Comparison of ENCODE assay signal across 18 mouse cellular contexts in genomic region chr10:80775731-80776130, GRCm38 (mm10). TPM values are rescaled to one million over a fixed set of nuclear protein-coding genes. Genes with fewer than 3 reads are reported as not detected.
A peak's percentile ranks its signal among the peaks of the same experiment; 100 is the strongest.
DNase-seq lines count a peak whose midpoint lies in the region; ATAC-seq and TF ChIP-seq lines count a peak whose summit lies in the region.
"Had no signal": no experiment of that assay in that cellular context is flagged by ENCODE, and none has a peak within 500 bp of the region (broad histone marks: within the 10 kb centered on the region; RNA-seq: fewer than 3 reads in every experiment).

No protein-coding gene starts in this region.

- peak; percentile 70 for DNase-seq in gastrocnemius, adult 2 months
- no peak for DNase-seq in gastrocnemius, postnatal 4 days (ENCODE audit: low spot score in 2 of 2)
- DNase-seq in heart, postnatal 14 days: no peak
- DNase-seq in cerebellum, adult 9-11 months: peak; percentile 90
- DNase-seq in stomach, postnatal 0 days (ENCODE audit: low spot score): no peak
- DNase-seq in forebrain, embryonic 14.5 days (ENCODE audit: low spot score): no peak
- DNase-seq in midbrain, embryonic 14.5 days: no peak
- DNase-seq: kidney, adult 8-10 months; kidney, postnatal 36 days; liver, embryonic 13.5 days; lung, postnatal 10 days; right cerebral cortex, postnatal 4 days; thymus, postnatal 14 days had no signal

- H3K4me1 ChIP-seq in heart, embryonic 16.5 days (ENCODE audit: control insufficient read depth, insufficient read depth, low read length): peaks cover 35% of the 10 kb centered on the region
- H3K4me1 ChIP-seq in stomach, postnatal 0 days (replicated peaks; ENCODE audit: control insufficient read depth, insufficient read depth): peaks cover 3% of the 10 kb centered on the region; the same call in 1 of the 2 replicates
- H3K4me1 ChIP-seq in forebrain, embryonic 14.5 days (ENCODE audit: control insufficient read depth, insufficient read depth, low read length): no peaks in the 10 kb centered on the region
- no peaks in the 10 kb centered on the region for H3K4me1 ChIP-seq in midbrain, embryonic 14.5 days (ENCODE audit: control insufficient read depth, insufficient read depth, low read length)
- H3K4me1 ChIP-seq: forebrain, embryonic 12.5 days; neural tube, embryonic 13.5 days had no signal

- no peak overlapping the region for H3K4me3 ChIP-seq in gastrocnemius, adult 2 months
- no peak overlapping the region for H3K4me3 ChIP-seq in heart, embryonic 16.5 days (ENCODE audit: low read length)
- no peak overlapping the region for H3K4me3 ChIP-seq in stomach, postnatal 0 days (ENCODE audit: low read depth, low read length)
- no peak overlapping the region for H3K4me3 ChIP-seq in forebrain, embryonic 14.5 days (ENCODE audit: low read depth, low read length)
- no peak overlapping the region for H3K4me3 ChIP-seq in midbrain, embryonic 14.5 days (replicated peaks; ENCODE audit: low read depth, low read length)
- H3K4me3 ChIP-seq: embryonic facial prominence, embryonic 15.5 days; forebrain, embryonic 12.5 days; liver, embryonic 13.5 days; neural tube, embryonic 13.5 days had no signal

- no peak for ATAC-seq in heart, embryonic 16.5 days (replicated peaks; ENCODE audit: extremely low read depth, insufficient read depth, low FRiP score)
- ATAC-seq in stomach, postnatal 0 days (ENCODE audit: low FRiP score, low TSS enrichment): no peak
- no peak for ATAC-seq in forebrain, embryonic 14.5 days
- ATAC-seq in midbrain, embryonic 14.5 days (ENCODE audit: low FRiP score, low TSS enrichment): no peak

- 62% methylated on average over 4 of the region's 4 CpGs for WGBS in heart, embryonic 16.5 days
- 74% methylated on average over 4 of the region's 4 CpGs for WGBS in stomach, postnatal 0 days
- WGBS in forebrain, embryonic 14.5 days: 91% methylated on average over 4 of the region's 4 CpGs
- 88% methylated on average over 4 of the region's 4 CpGs for whole genome bisulfite sequencing in midbrain, embryonic 14.5 days

- TF ChIP-seq CTCF in gastrocnemius, adult 2 months (IDR thresholded peaks at IDR 0.05): no peak
- TF ChIP-seq CTCF in stomach, postnatal 0 days (IDR thresholded peaks at IDR 0.05; ENCODE audit: low read depth): no peak

- intact Hi-C loops in gastrocnemius, adult 2 months (cut with DNase I): loop anchor here (2.0 kb wide), 2 partner anchors 19 to 29 kb away; no protein-coding TSS in a partner anchor
- intact Hi-C loops in heart, postnatal 14 days (cut with DNase I): loop anchor here (2.0 kb wide), 1 partner anchor 17 kb away; no protein-coding TSS in a partner anchor

- no peaks in the 10 kb centered on the region for H3K9me3 ChIP-seq in heart, embryonic 16.5 days (replicated peaks; ENCODE audit: control insufficient read depth, low read length)
- H3K9me3 ChIP-seq in stomach, postnatal 0 days (ENCODE audit: control insufficient read depth, low read length): no peaks in the 10 kb centered on the region
- no peaks in the 10 kb centered on the region for H3K9me3 ChIP-seq in forebrain, embryonic 14.5 days (replicated peaks; ENCODE audit: control insufficient read depth, low read length)
- H3K9me3 ChIP-seq in midbrain, embryonic 14.5 days (ENCODE audit: control insufficient read depth, low read length): no peaks in the 10 kb centered on the region
- H3K9me3 ChIP-seq: embryonic facial prominence, embryonic 15.5 days; forebrain, embryonic 12.5 days; liver, embryonic 13.5 days; neural tube, embryonic 13.5 days had no signal

- H3K36me3 ChIP-seq in heart, embryonic 16.5 days (ENCODE audit: control insufficient read depth, insufficient read depth): peaks cover 41% of the 10 kb centered on the region
- H3K36me3 ChIP-seq in stomach, postnatal 0 days (ENCODE audit: control insufficient read depth, insufficient read depth, low read length): peaks cover 40% of the 10 kb centered on the region
- peaks cover 98% of the 10 kb centered on the region for H3K36me3 ChIP-seq in forebrain, embryonic 14.5 days (ENCODE audit: control insufficient read depth, insufficient read depth, low read length)
- peaks cover 94% of the 10 kb centered on the region for H3K36me3 ChIP-seq in midbrain, embryonic 14.5 days (ENCODE audit: control insufficient read depth, insufficient read depth, low read length)

- no peak for TF ChIP-seq EP300 in stomach, postnatal 0 days (optimal IDR thresholded peaks at IDR 0.05)

- no peaks in the 10 kb centered on the region for H3K27me3 ChIP-seq in heart, embryonic 16.5 days (ENCODE audit: control insufficient read depth, insufficient read depth, low read length)
- H3K27me3 ChIP-seq in stomach, postnatal 0 days (ENCODE audit: control insufficient read depth, insufficient read depth, low read length): no peaks in the 10 kb centered on the region
- no peaks in the 10 kb centered on the region for H3K27me3 ChIP-seq in forebrain, embryonic 14.5 days (replicated peaks; ENCODE audit: control insufficient read depth, insufficient read depth, low read length)
- no peaks in the 10 kb centered on the region for H3K27me3 ChIP-seq in midbrain, embryonic 14.5 days (ENCODE audit: control insufficient read depth, insufficient read depth, low read length)
- H3K27me3 ChIP-seq: embryonic facial prominence, embryonic 15.5 days; forebrain, embryonic 12.5 days; liver, embryonic 13.5 days; neural tube, embryonic 13.5 days had no signal

- H3K9ac ChIP-seq in heart, embryonic 16.5 days (ENCODE audit: low read length): peak overlapping the region; percentile 39
- H3K9ac ChIP-seq in stomach, postnatal 0 days (ENCODE audit: low read length): peak overlapping the region; percentile 23; the same call in 1 of the 2 replicates
- no peak overlapping the region for H3K9ac ChIP-seq in forebrain, embryonic 14.5 days (ENCODE audit: low read length)
- H3K9ac ChIP-seq in midbrain, embryonic 14.5 days (replicated peaks; ENCODE audit: low read length): no peak overlapping the region
- H3K9ac ChIP-seq: embryonic facial prominence, embryonic 15.5 days; forebrain, embryonic 12.5 days; liver, embryonic 13.5 days; neural tube, embryonic 13.5 days had no signal

- H3K4me2 ChIP-seq in heart, embryonic 16.5 days (ENCODE audit: low read depth, low read length): no peak overlapping the region
- no peak overlapping the region for H3K4me2 ChIP-seq in stomach, postnatal 0 days (replicated peaks; ENCODE audit: low read depth)
- H3K4me2 ChIP-seq in forebrain, embryonic 14.5 days (ENCODE audit: low read length): no peak overlapping the region
- H3K4me2 ChIP-seq in midbrain, embryonic 14.5 days (ENCODE audit: low read length): no peak overlapping the region
- H3K4me2 ChIP-seq: embryonic facial prominence, embryonic 15.5 days; forebrain, embryonic 12.5 days; liver, embryonic 13.5 days; neural tube, embryonic 13.5 days had no signal

- H3K27ac ChIP-seq in gastrocnemius, adult 2 months: peak overlapping the region; percentile 88
- peak overlapping the region; percentile 53 for H3K27ac ChIP-seq in heart, embryonic 16.5 days (ENCODE audit: low read length)
- 0 out of 2 replicates have a peak overlapping the region, but pooled peaks have one; percentile 18 for H3K27ac ChIP-seq in stomach, postnatal 0 days (replicated peaks)
- no peak overlapping the region for H3K27ac ChIP-seq in forebrain, embryonic 14.5 days (ENCODE audit: low read depth, low read length)
- H3K27ac ChIP-seq in midbrain, embryonic 14.5 days (replicated peaks; ENCODE audit: low read depth, low read length): no peak overlapping the region
- H3K27ac ChIP-seq: forebrain, embryonic 12.5 days; liver, embryonic 13.5 days; neural tube, embryonic 13.5 days had no signal

RNA-seq across cellular contexts. Expression of gene Dot1l, which starts 20.7 kb away (rescaled TPM):
- total RNA-seq in gastrocnemius, adult 2 months (2021): 10 to 100 TPM; 19.9 to 23.1 TPM
- 10 to 100 TPM; 50.5 to 61.2 TPM for total RNA-seq in gastrocnemius, postnatal 4 days (2021)
- polyA plus RNA-seq in heart, embryonic 16.5 days (2015; fragmentation: Nextera tagmentation; extraction: Ambion mirVana): 18.8 and 19.2 TPM in 2 replicates
- 10 to 100 TPM; 55.1 to 56.3 TPM for total RNA-seq in heart, postnatal 14 days (2021)
- polyA plus RNA-seq in stomach, postnatal 0 days (2015; fragmentation: Nextera tagmentation; extraction: Ambion mirVana): 5.4 and 6.2 TPM in 2 replicates
- 13.6 and 19.3 TPM in 2 replicates for polyA plus RNA-seq in forebrain, embryonic 14.5 days (2014; fragmentation: Nextera tagmentation; extraction: Ambion mirVana)
- 23.4 and 27.9 TPM in 2 replicates for polyA plus RNA-seq in midbrain, embryonic 14.5 days (2014; fragmentation: Nextera tagmentation; extraction: Ambion mirVana)

RNA-seq across cellular contexts. Expression of gene Sf3a2, which starts 22.3 kb away (rescaled TPM):
- total RNA-seq in gastrocnemius, adult 2 months (2021): 10 to 100 TPM; 28.9 to 29.1 TPM
- 10 to 100 TPM; 47.1 to 55.8 TPM for total RNA-seq in gastrocnemius, postnatal 4 days (2021)
- polyA plus RNA-seq in heart, embryonic 16.5 days (2015; fragmentation: Nextera tagmentation; extraction: Ambion mirVana): 42.3 and 47.7 TPM in 2 replicates
- 10 to 100 TPM; 27.0 to 31.6 TPM for total RNA-seq in heart, postnatal 14 days (2021)
- 27.7 and 31.8 TPM in 2 replicates for polyA plus RNA-seq in stomach, postnatal 0 days (2015; fragmentation: Nextera tagmentation; extraction: Ambion mirVana)
- polyA plus RNA-seq in forebrain, embryonic 14.5 days (2014; fragmentation: Nextera tagmentation; extraction: Ambion mirVana): 66.6 and 71.7 TPM in 2 replicates
- 57.2 and 75.1 TPM in 2 replicates for polyA plus RNA-seq in midbrain, embryonic 14.5 days (2014; fragmentation: Nextera tagmentation; extraction: Ambion mirVana)

RNA-seq across cellular contexts. Expression of gene Plekhj1, which starts 22.7 kb away (rescaled TPM):
- total RNA-seq in gastrocnemius, adult 2 months (2021): 10 to 100 TPM; 22.3 to 29.8 TPM
- 10 to 100 TPM; 41.7 to 43.0 TPM for total RNA-seq in gastrocnemius, postnatal 4 days (2021)
- 79.4 and 83.3 TPM in 2 replicates for polyA plus RNA-seq in heart, embryonic 16.5 days (2015; fragmentation: Nextera tagmentation; extraction: Ambion mirVana)
- 10 to 100 TPM; 35.7 to 36.3 TPM for total RNA-seq in heart, postnatal 14 days (2021)
- 62.0 and 65.8 TPM in 2 replicates for polyA plus RNA-seq in stomach, postnatal 0 days (2015; fragmentation: Nextera tagmentation; extraction: Ambion mirVana)
- polyA plus RNA-seq in forebrain, embryonic 14.5 days (2014; fragmentation: Nextera tagmentation; extraction: Ambion mirVana): 140 and 143 TPM in 2 replicates
- polyA plus RNA-seq in midbrain, embryonic 14.5 days (2014; fragmentation: Nextera tagmentation; extraction: Ambion mirVana): 107 and 116 TPM in 2 replicates

RNA-seq across cellular contexts. Expression of gene Amh, which starts 29.3 kb away (rescaled TPM):
- under 1 TPM; 0.38 to 0.98 TPM for total RNA-seq in gastrocnemius, adult 2 months (2021)
- under 1 TPM; 0.86 to 0.93 TPM for total RNA-seq in gastrocnemius, postnatal 4 days (2021)
- polyA plus RNA-seq in heart, embryonic 16.5 days (2015; fragmentation: Nextera tagmentation; extraction: Ambion mirVana): 0.13 and 0.29 TPM in 2 replicates
- under 1 TPM; 0.56 to 0.65 TPM for total RNA-seq in heart, postnatal 14 days (2021)
- 6.8 and 6.9 TPM in 2 replicates for polyA plus RNA-seq in stomach, postnatal 0 days (2015; fragmentation: Nextera tagmentation; extraction: Ambion mirVana)
- 0.10 TPM in 1 of 2 replicates, not detected in the other for polyA plus RNA-seq in forebrain, embryonic 14.5 days (2014; fragmentation: Nextera tagmentation; extraction: Ambion mirVana)
- polyA plus RNA-seq in midbrain, embryonic 14.5 days (2014; fragmentation: Nextera tagmentation; extraction: Ambion mirVana): 0.12 TPM in 1 of 2 replicates, not detected in the other
- total RNA-seq: common myeloid progenitor, adult 5-6 weeks had no signal
- polyA plus RNA-seq: forebrain, embryonic 12.5 days; liver, embryonic 13.5 days had no signal

RNA-seq across cellular contexts. Expression of gene Ap3d1, which starts 33.7 kb away (rescaled TPM):
- total RNA-seq in gastrocnemius, adult 2 months (2021): 10 to 100 TPM; 27.0 to 33.5 TPM
- 10 to 100 TPM; 52.1 to 58.7 TPM for total RNA-seq in gastrocnemius, postnatal 4 days (2021)
- polyA plus RNA-seq in heart, embryonic 16.5 days (2015; fragmentation: Nextera tagmentation; extraction: Ambion mirVana): 45.7 and 49.5 TPM in 2 replicates
- total RNA-seq in heart, postnatal 14 days (2021): 10 to 100 TPM; 44.6 to 47.8 TPM
- polyA plus RNA-seq in stomach, postnatal 0 days (2015; fragmentation: Nextera tagmentation; extraction: Ambion mirVana): 38.7 and 42.7 TPM in 2 replicates
- 81.0 and 99.5 TPM in 2 replicates for polyA plus RNA-seq in forebrain, embryonic 14.5 days (2014; fragmentation: Nextera tagmentation; extraction: Ambion mirVana)
- polyA plus RNA-seq in midbrain, embryonic 14.5 days (2014; fragmentation: Nextera tagmentation; extraction: Ambion mirVana): 106 and 116 TPM in 2 replicates

Comparison
In these comparisons a context has a peak if more than half of its experiments do, and no peak if none do; other contexts are left out.
1. DNase-seq: peak in gastrocnemius, adult 2 months (single experiment) and cerebellum, adult 9-11 months (single experiment); none in gastrocnemius, postnatal 4 days (0 of 2), heart, postnatal 14 days (0 of 2), stomach, postnatal 0 days (single experiment), forebrain, embryonic 14.5 days (single experiment) and midbrain, embryonic 14.5 days (single experiment).
2. H3K27ac ChIP-seq: peak in gastrocnemius, adult 2 months (single experiment), heart, embryonic 16.5 days (single experiment) and stomach, postnatal 0 days (single experiment); none in forebrain, embryonic 14.5 days (single experiment) and midbrain, embryonic 14.5 days (single experiment).
3. H3K9ac ChIP-seq: peak in heart, embryonic 16.5 days (single experiment) and stomach, postnatal 0 days (single experiment); none in forebrain, embryonic 14.5 days (single experiment) and midbrain, embryonic 14.5 days (single experiment).